Mouse (Mus musculus) CH12.LX (cell line): ENCODE results near the gene Abhd2. TPM values are rescaled to one million over a fixed set of nuclear protein-coding genes. Genes with fewer than 3 reads are reported as not detected.

ENCODE experiments used
- DNase-seq: peaks from one replicate; pipeline ENCODE4 v3.0.0-alpha.2; 2013; ENCODE audit errors: extremely low read depth
- H3K27ac ChIP-seq: 2 replicates; pipeline ENCODE4 v1.5.1; 2012; ENCODE audit warnings: low read depth, mild to moderate bottlenecking, control low read depth, moderate library complexity; ENCODE audit not compliant: insufficient read depth
- H3K27me3 ChIP-seq: replicated peaks from 2 replicates; pipeline ENCODE3; 2012; ENCODE audit warnings: inconsistent platforms
- H3K36me3 ChIP-seq, 2 experiments: replicated peaks in 1 of 2; 2 replicates each; pipeline versions ENCODE3 to v1.6.1; 2012; ENCODE audit warnings: inconsistent platforms in 1 of 2, low read length in 1 of 2, mild to moderate bottlenecking in 1 of 2, mixed read lengths in 1 of 2, moderate library complexity in 1 of 2; ENCODE audit not compliant: control insufficient read depth in 1 of 2, insufficient read depth in 1 of 2
- H3K4me1 ChIP-seq, 2 experiments: 2 replicates each; pipeline ENCODE4 v1.6.1; 2012; ENCODE audit warnings: inconsistent platforms in 1 of 2, moderate library complexity in 1 of 2; ENCODE audit not compliant: insufficient read depth in 2 of 2, control insufficient read depth in 1 of 2
- H3K4me2 ChIP-seq: 2 replicates; pipeline ENCODE4 v1.6.1; 2012; ENCODE audit warnings: low read depth, mild to moderate bottlenecking, control low read depth; ENCODE audit not compliant: poor library complexity, insufficient read depth, severe bottlenecking
- H3K4me3 ChIP-seq, 3 experiments: fragments of 150-350 bp in 1 of 3; sonication (generic) in 1 of 3; replicated peaks in 1 of 3; 2 replicates each; pipeline versions ENCODE3 to v1.5.1; 2011 to 2012; ENCODE audit warnings: low read depth in 2 of 3, low read length in 2 of 3, mild to moderate bottlenecking in 2 of 3, moderate library complexity in 2 of 3, control low read depth in 1 of 3, improper control_type of control experiment in 1 of 3, inconsistent platforms in 1 of 3, mixed read lengths in 1 of 3; ENCODE audit not compliant: poor library complexity in 1 of 3
- H3K79me2 ChIP-seq: replicated peaks from 2 replicates; pipeline ENCODE4 v1.6.1; 2012; ENCODE audit warnings: mild to moderate bottlenecking, moderate library complexity; ENCODE audit not compliant: control insufficient read depth, poor library complexity, insufficient read depth, severe bottlenecking; ENCODE audit errors: extremely low read depth
- H3K9ac ChIP-seq: 2 replicates; pipeline ENCODE4 v1.6.1; 2012; ENCODE audit warnings: low read depth, mild to moderate bottlenecking, control low read depth, moderate library complexity; ENCODE audit not compliant: insufficient read depth
- H3K9me3 ChIP-seq: replicated peaks from 2 replicates; pipeline ENCODE3; 2012; ENCODE audit warnings: low read length, inconsistent platforms, mixed read lengths
- BHLHE40 ChIP-seq: IDR thresholded peaks from 2 replicates; pipeline ENCODE4 v1.6.1; 2011; ENCODE audit warnings: mild to moderate bottlenecking, low read depth, low read length, improper control_type of control experiment
- CHD1 ChIP-seq: IDR thresholded peaks from 2 replicates; pipeline ENCODE4 v1.6.1; 2012; ENCODE audit warnings: low read depth, low read length, improper control_type of control experiment, inconsistent platforms
- CHD2 ChIP-seq: IDR thresholded peaks from 2 replicates; pipeline ENCODE4 v1.6.1; 2011; ENCODE audit warnings: low read length, improper control_type of control experiment
- CTCF ChIP-seq, 2 experiments: IDR thresholded peaks in 1 of 2; conservative IDR thresholded peaks in 1 of 2; 2 replicates each; pipeline ENCODE4 v1.5.1; 2011 to 2012; ENCODE audit warnings: low read depth in 2 of 2, low read length in 2 of 2, improper control_type of control experiment in 1 of 2, inconsistent platforms in 1 of 2, mild to moderate bottlenecking in 1 of 2, moderate library complexity in 1 of 2
- E2F4 ChIP-seq: IDR thresholded peaks from 2 replicates; pipeline ENCODE4 v1.6.1; 2011; ENCODE audit warnings: low read depth, low read length, improper control_type of control experiment; ENCODE audit not compliant: insufficient replicate concordance
- ELF1 ChIP-seq: IDR thresholded peaks from 2 replicates; pipeline ENCODE4 v1.6.1; 2014; ENCODE audit warnings: low read depth, mild to moderate bottlenecking, inconsistent platforms, low read length, improper control_type of control experiment
- EP300 ChIP-seq: IDR thresholded peaks from 2 replicates; pipeline ENCODE4 v1.6.1; 2011; ENCODE audit warnings: low read length, improper control_type of control experiment
- ETS1 ChIP-seq: conservative IDR thresholded peaks from 2 replicates; pipeline ENCODE4 v1.6.1; 2012; ENCODE audit warnings: low read depth, mild to moderate bottlenecking, inconsistent platforms, low read length, improper control_type of control experiment, moderate library complexity
- GABPA ChIP-seq: IDR thresholded peaks from 2 replicates; pipeline ENCODE4 v1.6.1; 2012; ENCODE audit warnings: low read depth, low read length, improper control_type of control experiment, inconsistent platforms; ENCODE audit not compliant: insufficient replicate concordance
- HCFC1 ChIP-seq: IDR thresholded peaks from 2 replicates; pipeline ENCODE4 v1.6.1; 2012; ENCODE audit warnings: low read depth, mild to moderate bottlenecking, inconsistent platforms, low read length, improper control_type of control experiment
- IRF4 ChIP-seq: IDR thresholded peaks from 2 replicates; pipeline ENCODE4 v1.6.1; 2014; ENCODE audit warnings: low read depth, mild to moderate bottlenecking, inconsistent platforms, low read length, improper control_type of control experiment
- JUND ChIP-seq: conservative IDR thresholded peaks from 2 replicates; pipeline ENCODE4 v1.6.1; 2011; ENCODE audit warnings: low read depth, low read length, improper control_type of control experiment
- KAT2A ChIP-seq: IDR thresholded peaks from 2 replicates; pipeline ENCODE4 v1.6.1; 2012; ENCODE audit warnings: low read length, improper control_type of control experiment, inconsistent platforms; ENCODE audit not compliant: insufficient replicate concordance
- MAFK ChIP-seq: IDR thresholded peaks from 2 replicates; pipeline ENCODE4 v1.6.1; 2011; ENCODE audit warnings: low read length, improper control_type of control experiment; ENCODE audit not compliant: insufficient replicate concordance
- MAX ChIP-seq: IDR thresholded peaks from 2 replicates; pipeline ENCODE4 v1.6.1; 2011; ENCODE audit warnings: low read length, improper control_type of control experiment
- MAZ ChIP-seq: IDR thresholded peaks from 2 replicates; pipeline ENCODE4 v1.6.1; 2012; ENCODE audit warnings: low read depth, mild to moderate bottlenecking, inconsistent platforms, low read length, improper control_type of control experiment, moderate library complexity
- MXI1 ChIP-seq: IDR thresholded peaks from 2 replicates; pipeline ENCODE4 v1.6.1; 2011; ENCODE audit warnings: mild to moderate bottlenecking, low read depth, low read length, improper control_type of control experiment
- NRF1 ChIP-seq: IDR thresholded peaks from 2 replicates; pipeline ENCODE4 v1.6.1; 2014; ENCODE audit warnings: low read depth, mild to moderate bottlenecking, inconsistent platforms, low read length, improper control_type of control experiment, moderate library complexity
- POLR2A ChIP-seq: IDR thresholded peaks from 2 replicates; pipeline ENCODE4 v1.6.1; 2011; ENCODE audit warnings: low read depth, mild to moderate bottlenecking, improper control_type of control experiment, low read length
- POLR2AphosphoS2 ChIP-seq: IDR thresholded peaks from 2 replicates; pipeline ENCODE4 v1.6.1; 2011; ENCODE audit warnings: low read depth, low read length, improper control_type of control experiment
- RCOR1 ChIP-seq: conservative IDR thresholded peaks from 2 replicates; pipeline ENCODE4 v1.6.1; 2012; ENCODE audit warnings: low read depth, mild to moderate bottlenecking, inconsistent platforms, low read length, improper control_type of control experiment
- SIN3A ChIP-seq: IDR thresholded peaks from 2 replicates; pipeline ENCODE4 v1.6.1; 2012; ENCODE audit warnings: low read length, improper control_type of control experiment, inconsistent platforms
- SMC3 ChIP-seq: IDR thresholded peaks from 2 replicates; pipeline ENCODE4 v1.6.1; 2011; ENCODE audit warnings: low read depth, low read length, improper control_type of control experiment
- TBP ChIP-seq: conservative IDR thresholded peaks from 2 replicates; pipeline ENCODE4 v1.6.1; 2011; ENCODE audit warnings: low read depth, low read length, improper control_type of control experiment
- TCF12 ChIP-seq: IDR thresholded peaks from 2 replicates; pipeline ENCODE4 v1.6.1; 2014; ENCODE audit warnings: low read depth, mild to moderate bottlenecking, inconsistent platforms, low read length, improper control_type of control experiment
- UBTF ChIP-seq: IDR thresholded peaks from 2 replicates; pipeline ENCODE4 v1.6.1; 2012; ENCODE audit warnings: low read depth, mild to moderate bottlenecking, inconsistent platforms, low read length, improper control_type of control experiment, moderate library complexity
- USF1 ChIP-seq: IDR thresholded peaks from 2 replicates; pipeline ENCODE4 v1.6.1; 2014; ENCODE audit warnings: low read depth, mild to moderate bottlenecking, inconsistent platforms, low read length, improper control_type of control experiment
- ZC3H11A ChIP-seq: IDR thresholded peaks from 2 replicates; pipeline ENCODE4 v1.6.1; 2012; ENCODE audit warnings: low read depth, mild to moderate bottlenecking, inconsistent platforms, low read length, improper control_type of control experiment
- ZKSCAN1 ChIP-seq: IDR thresholded peaks from 2 replicates; pipeline ENCODE4 v1.6.1; 2012; ENCODE audit warnings: low read depth, inconsistent platforms, low read length, improper control_type of control experiment, borderline replicate concordance
- ZMIZ1 ChIP-seq: IDR thresholded peaks from 2 replicates; pipeline ENCODE4 v1.6.1; 2012; ENCODE audit warnings: low read depth, mild to moderate bottlenecking, inconsistent platforms, low read length, improper control_type of control experiment
- ZNF384 ChIP-seq: IDR thresholded peaks from 2 replicates; pipeline ENCODE4 v1.6.1; 2012; ENCODE audit warnings: low read depth, low read length, improper control_type of control experiment, inconsistent platforms
- dilution Hi-C: fragments of 300-500 bp; cut with MboI; formaldehyde crosslinking; loops from 2 replicates; pipeline ENCODE4 v1.14.3; 2020; ENCODE audit warnings: low sequenced_read_pairs; ENCODE audit not compliant: extremely low pct_unique_long_range_greater_than_20kb, extremely low pct_ligation_motif_present
- in situ Hi-C: fragments of 300-500 bp; cut with MboI; formaldehyde crosslinking; loops from 3 replicates; pipeline ENCODE4 v1.14.3; 2019; ENCODE audit warnings: low sequenced_read_pairs, low pct_ligation_motif_present, low pct_unique_long_range_greater_than_20kb, mixed read lengths
- polyA plus RNA-seq: library from polyadenylated mRNA; unstranded; fragments of >175 nt; gene quantifications from 2 replicates; pipeline ENCODE4 v1.2.1, GENCODE M21; 2012; ENCODE audit warnings: low read depth; ENCODE audit not compliant: insufficient read length
- total RNA-seq, 2 experiments: library from RNA; depleted of rRNA; stranded (reverse); fragments of 300-350 nt in 1 of 2; fragments of >200 nt in 1 of 2; gene quantifications; 2 replicates each; pipeline ENCODE4 v1.2.3; 2012 to 2014

Abhd2 gene
- total and polyA plus RNA-seq, 3 experiments, result 6.0 to 15.4 (median 9.9) TPM

GRCm38 (mm10) chr7:79391471-79391870, 118.5 kb downstream of the Abhd2 start:
- in situ Hi-C loops, result no loop called here
- Histone ChIP-seq H3K27me3 (no peaks in the 10 kb centered on the region), H3K27ac (peak overlapping the region; percentile 71), H3K9me3 (no peaks in the 10 kb centered on the region), H3K79me2 (no peaks in the 10 kb centered on the region), H3K4me1 (peaks cover 15 to 49% of the 10 kb centered on the region in 2 experiments), H3K36me3 (peaks cover 4 to 19% of the 10 kb centered on the region in 2 experiments), H3K4me3 (peak overlapping the region; percentile 85 to 98 (median 93)), H3K4me2 (peak overlapping the region; percentile 66), H3K9ac (peak overlapping the region; percentile 49)
- dilution Hi-C loops, result no loop called here
- TF ChIP-seq MXI1, result no peak
- TF ChIP-seq TBP, result no peak
- no peak for TF ChIP-seq NRF1
- no peak for TF ChIP-seq ZC3H11A
- no peak for TF ChIP-seq ELF1
- no peak for TF ChIP-seq ETS1
- TF ChIP-seq ZNF384, result no peak
- TF ChIP-seq MAZ, result no peak
- no peak for TF ChIP-seq HCFC1
- TF ChIP-seq CHD1, result no peak
- no peak for TF ChIP-seq POLR2A
- TF ChIP-seq MAFK, result no peak
- no peak for TF ChIP-seq CHD2
- no peak for TF ChIP-seq MAX
- no peak for TF ChIP-seq SIN3A
- TF ChIP-seq EP300, result no peak
- TF ChIP-seq GABPA, result no peak
- no peak for TF ChIP-seq BHLHE40
- TF ChIP-seq POLR2AphosphoS2, result no peak
- no peak for DNase-seq

GRCm38 (mm10) chr7:79391883-79392649, 119.1 kb downstream of the Abhd2 start, which contains the start of gene Fanci:
Fanci (plus strand) TSS chr7:79391929.
- in situ Hi-C loops (no loop called here), dilution Hi-C loops (no loop called here)
- TF ChIP-seq RCOR1 (no peak), E2F4 (peak; percentile 96), KAT2A (0 out of 2 replicates have a peak, but pooled peaks have one; percentile 33), ZKSCAN1 (no peak), ZMIZ1 (peak; percentile 87), ELF1 (peak; percentile 91), POLR2A (peak; percentile 79), ETS1 (peak; percentile 27; the same call in 1 of the 2 replicates), TCF12 (peak; percentile 71; the same call in 1 of the 2 replicates), NRF1 (peak; percentile 44), SMC3 (no peak), CTCF (conservative IDR thresholded peaks at IDR 0.05 in 1 of 2, IDR thresholded peaks at IDR 0.05 in 1 of 2; ENCODE audit: low read depth in 2 of 2, low read length in 2 of 2) (no peak), UBTF (no peak), CHD1 (peak; percentile 99), CHD2 (no peak), GABPA (no peak), IRF4 (peak; percentile 52; the same call in 1 of the 2 replicates), SIN3A (peak; percentile 86), POLR2AphosphoS2 (peak; percentile 78; the same call in 1 of the 2 replicates), JUND (no peak), USF1 (no peak)

More at GRCm38 (mm10) chr7:79391883-79392649, 119.1 kb downstream of the Abhd2 start, which contains the start of gene Fanci:
- H3K27ac ChIP-seq, result peak within 1 kb of the TSS; percentile 71
- no peaks in the 10 kb centered on the region for H3K79me2 ChIP-seq
- DNase-seq, result peak; percentile 93
- no peaks in the 10 kb centered on the region for H3K27me3 ChIP-seq
- peaks cover 12 to 43% of the 10 kb centered on the region in 2 experiments for H3K4me1 ChIP-seq
- peak within 1 kb of the TSS; percentile 49 for H3K9ac ChIP-seq
- peak within 1 kb of the TSS; percentile 73 for H3K4me2 ChIP-seq
- H3K4me3 ChIP-seq, result peak within 1 kb of the TSS; percentile 85 to 98 (median 93)
- H3K36me3 ChIP-seq, result peaks cover 7 to 23% of the 10 kb centered on the region in 2 experiments
- no peaks in the 10 kb centered on the region for H3K9me3 ChIP-seq
